Mouse (Mus musculus) limb, embryonic 12.5 days (tissue): ENCODE results near the gene Iffo1. TPM values are rescaled to one million over a fixed set of nuclear protein-coding genes. Genes with fewer than 3 reads are reported as not detected.

Experiments used
- ATAC-seq: fragments of 200-750 bp; cut with Nextera tagmentation; 2 replicates; pipeline ENCODE4 v1.8.0; 2017; ENCODE audit warnings: low read depth, moderate TSS enrichment; ENCODE audit not compliant: insufficient number of reproducible peaks, insufficient read depth, low FRiP score, low TSS enrichment
- H3K27ac ChIP-seq: fragments of 300-500 bp; sonication (generic); 2 replicates; pipeline ENCODE4 v1.5.1; 2016; ENCODE audit warnings: mild to moderate bottlenecking, moderate library complexity
- H3K27me3 ChIP-seq: fragments of 300-500 bp; sonication (generic); 2 replicates; pipeline ENCODE4 v1.6.1; 2016; ENCODE audit warnings: mild to moderate bottlenecking, moderate library complexity
- H3K36me3 ChIP-seq: fragments of 300-500 bp; sonication (generic); 2 replicates; pipeline ENCODE4 v1.6.1; 2016; ENCODE audit warnings: mild to moderate bottlenecking, moderate library complexity
- H3K4me1 ChIP-seq: fragments of 300-500 bp; sonication (generic); replicated peaks from 2 replicates; pipeline ENCODE4 v1.6.1; 2016
- H3K4me2 ChIP-seq: fragments of 300-500 bp; sonication (generic); 2 replicates; pipeline ENCODE4 v1.6.1; 2016; ENCODE audit warnings: mild to moderate bottlenecking, moderate library complexity
- H3K4me3 ChIP-seq: fragments of 300-500 bp; sonication (generic); replicated peaks from 2 replicates; pipeline ENCODE4 v1.5.1; 2016; ENCODE audit warnings: mild to moderate bottlenecking
- H3K9ac ChIP-seq: fragments of 300-500 bp; sonication (generic); replicated peaks from 2 replicates; pipeline ENCODE4 v1.6.1; 2016; ENCODE audit warnings: mild to moderate bottlenecking, moderate library complexity
- H3K9me3 ChIP-seq: fragments of 300-500 bp; sonication (generic); 2 replicates; pipeline ENCODE4 v1.6.1; 2016; ENCODE audit warnings: mild to moderate bottlenecking, moderate library complexity
- WGBS: fragments of 180-500 bp; shearing (Covaris S2); methylation state at CpG from one replicate; pipeline ENCODE4 v1.1.7; 2016; 5-methylcytosine and 5-hydroxymethylcytosine counted together
- polyA plus RNA-seq: library from polyadenylated mRNA; unstranded; fragments of >200 nt; fragmentation: Nextera tagmentation; extraction: Ambion mirVana; gene quantifications from 2 replicates; pipeline ENCODE4 v1.2.1, GENCODE M21; 2016

The Iffo1 gene
- polyA plus RNA-seq, 1 experiment from 2014 or later: 27.1 TPM

GRCm38 (mm10) chr6:125173256-125173655, 28.2 kb downstream of the Iffo1 start:
- H3K36me3 ChIP-seq: peaks cover 100% of the 10 kb centered on the region
- H3K4me2 ChIP-seq: no peak overlapping the region
- H3K4me3 ChIP-seq: no peak overlapping the region
- H3K9me3 ChIP-seq: no peaks in the 10 kb centered on the region
- H3K27ac ChIP-seq: no peak overlapping the region
- 88% methylated on average over 7 of the region's 7 CpGs for WGBS
- no peaks in the 10 kb centered on the region for H3K27me3 ChIP-seq
- no peaks in the 10 kb centered on the region for H3K4me1 ChIP-seq
- H3K9ac ChIP-seq: no peak overlapping the region
- no peak for ATAC-seq

- Histone ChIP-seq H3K4me1 (no peaks in the 10 kb centered on the region), H3K4me3 (no peak overlapping the region), H3K27ac (no peak overlapping the region), H3K36me3 (peaks cover 100% of the 10 kb centered on the region), H3K9ac (no peak overlapping the region), H3K4me2 (no peak overlapping the region), H3K9me3 (no peaks in the 10 kb centered on the region), H3K27me3 (no peaks in the 10 kb centered on the region)
- no peak for ATAC-seq
- 92% methylated on average over 5 of the region's 5 CpGs for WGBS
These were observed 30.4 kb downstream of the Iffo1 start for GRCm38 (mm10) chr6:125175469-125175868.

- no peak for ATAC-seq
These were observed 34.6 kb downstream of the Iffo1 start for GRCm38 (mm10) chr6:125179601-125180000.

GRCm38 (mm10) chr6:125182133-125182532, 37.1 kb downstream of the Iffo1 start:
- Histone ChIP-seq H3K4me2 (no peak overlapping the region), H3K27me3 (no peaks in the 10 kb centered on the region), H3K27ac (no peak overlapping the region), H3K36me3 (peaks cover 99% of the 10 kb centered on the region), H3K9me3 (no peaks in the 10 kb centered on the region), H3K4me1 (no peaks in the 10 kb centered on the region), H3K9ac (no peak overlapping the region), H3K4me3 (no peak overlapping the region)
- ATAC-seq: no peak
- WGBS: 93% methylated on average over 5 of the region's 5 CpGs

More at GRCm38 (mm10) chr6:125179601-125180000, 34.6 kb downstream of the Iffo1 start:
- H3K4me1 ChIP-seq: no peaks in the 10 kb centered on the region
- no peak overlapping the region for H3K9ac ChIP-seq
- H3K4me3 ChIP-seq: no peak overlapping the region
- H3K27ac ChIP-seq: no peak overlapping the region
- H3K36me3 ChIP-seq: peaks cover 99% of the 10 kb centered on the region
- 89% methylated on average over 7 of the region's 7 CpGs for WGBS
- no peaks in the 10 kb centered on the region for H3K27me3 ChIP-seq
- H3K4me2 ChIP-seq: no peak overlapping the region
- no peaks in the 10 kb centered on the region for H3K9me3 ChIP-seq

GRCm38 (mm10) chr6:125186203-125186602, 41.2 kb downstream of the Iffo1 start:
- H3K4me2 ChIP-seq: no peak overlapping the region
- 94% methylated on average over 10 of the region's 10 CpGs for WGBS
- ATAC-seq: no peak

GRCm38 (mm10) chr6:125190816-125191215, 45.8 kb downstream of the Iffo1 start:
- peak overlapping the region; percentile 79 for H3K4me2 ChIP-seq
- peaks cover 5% of the 10 kb centered on the region for H3K4me1 ChIP-seq
- H3K9ac ChIP-seq: peak overlapping the region; percentile 72
- ATAC-seq: no peak
- H3K27me3 ChIP-seq: no peaks in the 10 kb centered on the region
- peak overlapping the region; percentile 99; the same call in 1 of the 2 replicates for H3K27ac ChIP-seq
- peak overlapping the region; percentile 70 for H3K4me3 ChIP-seq
- no peaks in the 10 kb centered on the region for H3K9me3 ChIP-seq
- peaks cover 63% of the 10 kb centered on the region for H3K36me3 ChIP-seq

More at GRCm38 (mm10) chr6:125186203-125186602, 41.2 kb downstream of the Iffo1 start:
- Histone ChIP-seq H3K4me1 (no peaks in the 10 kb centered on the region), H3K27me3 (no peaks in the 10 kb centered on the region), H3K9me3 (no peaks in the 10 kb centered on the region), H3K9ac (no peak overlapping the region), H3K27ac (no peak overlapping the region), H3K4me3 (no peak overlapping the region), H3K36me3 (peaks cover 84% of the 10 kb centered on the region)

- Histone ChIP-seq H3K4me3 (peak within 1 kb of the TSS; percentile 70), H3K27ac (peak within 1 kb of the TSS; percentile 99), H3K4me1 (peaks cover 5% of the 10 kb centered on the region), H3K27me3 (no peaks in the 10 kb centered on the region), H3K4me2 (peak within 1 kb of the TSS; percentile 79), H3K9ac (peak within 1 kb of the TSS; percentile 79), H3K9me3 (no peaks in the 10 kb centered on the region), H3K36me3 (peaks cover 58% of the 10 kb centered on the region)
- peak; percentile 96 for ATAC-seq
- under 1% methylated on average over 54 of the region's 54 CpGs for WGBS
These were observed 46.4 kb downstream of the Iffo1 start, which contains the start of the genes Ncapd2 and Mrpl51 for GRCm38 (mm10) chr6:125191332-125192015. Ncapd2 (minus strand) TSS chr6:125191701. Mrpl51 (plus strand) TSS chr6:125191801.

- ATAC-seq: peak; percentile 94
- Histone ChIP-seq H3K27ac (peak overlapping the region; percentile 99), H3K9me3 (no peaks in the 10 kb centered on the region), H3K4me2 (peak overlapping the region; percentile 79), H3K9ac (peak overlapping the region; percentile 79), H3K36me3 (peaks cover 51% of the 10 kb centered on the region), H3K4me1 (peaks cover 5% of the 10 kb centered on the region), H3K4me3 (peak overlapping the region; percentile 70), H3K27me3 (no peaks in the 10 kb centered on the region)
- under 1% methylated on average over 34 of the region's 34 CpGs for WGBS
These were observed 47.1 kb downstream of the Iffo1 start for GRCm38 (mm10) chr6:125192016-125192714.

GRCm38 (mm10) chr6:125192841-125193240, 47.8 kb downstream of the Iffo1 start:
- WGBS: 43% methylated on average over 5 of the region's 5 CpGs
- Histone ChIP-seq H3K9me3 (no peaks in the 10 kb centered on the region), H3K4me1 (peaks cover 5% of the 10 kb centered on the region), H3K4me2 (peak overlapping the region; percentile 79), H3K27ac (peak overlapping the region; percentile 99), H3K4me3 (peak overlapping the region; percentile 70), H3K27me3 (no peaks in the 10 kb centered on the region), H3K36me3 (peaks cover 44% of the 10 kb centered on the region), H3K9ac (peak overlapping the region; percentile 79)
- no peak for ATAC-seq

GRCm38 (mm10) chr6:125193390-125193789, 48.3 kb downstream of the Iffo1 start:
- H3K4me3 ChIP-seq: peak overlapping the region; percentile 3; the same call in 1 of the 2 replicates
- 71% methylated on average over 7 of the region's 7 CpGs for WGBS
- H3K4me1 ChIP-seq: peaks cover 5% of the 10 kb centered on the region
- no peaks in the 10 kb centered on the region for H3K27me3 ChIP-seq
- H3K4me2 ChIP-seq: peak overlapping the region; percentile 79
- ATAC-seq: no peak
- no peaks in the 10 kb centered on the region for H3K9me3 ChIP-seq
- H3K9ac ChIP-seq: no peak overlapping the region
- H3K27ac ChIP-seq: no peak overlapping the region
- peaks cover 39% of the 10 kb centered on the region for H3K36me3 ChIP-seq

- Histone ChIP-seq H3K4me2 (no peak overlapping the region), H3K27ac (no peak overlapping the region), H3K36me3 (peaks cover 26% of the 10 kb centered on the region), H3K4me1 (peaks cover 5% of the 10 kb centered on the region), H3K4me3 (no peak overlapping the region), H3K27me3 (no peaks in the 10 kb centered on the region), H3K9me3 (no peaks in the 10 kb centered on the region), H3K9ac (no peak overlapping the region)
- 59% methylated on average over 1 of the region's 1 CpGs for WGBS
- no peak for ATAC-seq
These were observed 50.6 kb downstream of the Iffo1 start for GRCm38 (mm10) chr6:125195541-125196075.
